Mouse (Mus musculus) bone marrow macrophage, adult 2 months (primary cell): ENCODE data around the gene Lenep. TPM values are rescaled to one million over a fixed set of nuclear protein-coding genes. Genes with fewer than 3 reads are reported as not detected.

ENCODE experiments used
- H3K27ac ChIP-seq: 2 replicates; pipeline ENCODE4 v1.5.1; 2012; ENCODE audit warnings: low read depth, low read length; ENCODE audit not compliant: insufficient read depth
- H3K4me1 ChIP-seq: 2 replicates; pipeline ENCODE4 v1.6.1; 2012; ENCODE audit warnings: low read length; ENCODE audit not compliant: control insufficient read depth, insufficient read depth
- H3K4me3 ChIP-seq: 2 replicates; pipeline ENCODE4 v1.5.1; 2012; ENCODE audit warnings: mild to moderate bottlenecking, low read length, moderate library complexity; ENCODE audit not compliant: insufficient read depth
- CTCF ChIP-seq: IDR thresholded peaks from 2 replicates; pipeline ENCODE4 v1.5.1; 2012; ENCODE audit warnings: low read depth, mild to moderate bottlenecking, low read length, moderate library complexity
- POLR2A ChIP-seq: IDR thresholded peaks from 2 replicates; pipeline ENCODE4 v1.6.1; 2012; ENCODE audit warnings: mild to moderate bottlenecking, low read depth, low read length, borderline replicate concordance
- polyA plus RNA-seq: library from polyadenylated mRNA; stranded (reverse); fragments of >200 nt; gene quantifications from 2 replicates; pipeline ENCODE4 v1.2.4, GENCODE M21; 2012; ENCODE audit not compliant: missing spikeins, insufficient read depth, insufficient read length

Lenep gene
- polyA plus RNA-seq, 1 experiment, result not detected

- Histone ChIP-seq H3K4me1 (peaks cover 41% of the 10 kb centered on the region), H3K4me3 (no peak overlapping the region), H3K27ac (peak overlapping the region; percentile 49)
- no peak for TF ChIP-seq POLR2A
These were observed 17.8 kb upstream of the Lenep start for GRCm38 (mm10) chr3:89420421-89420820.

GRCm38 (mm10) chr3:89419981-89420380 is 17.4 kb upstream of the Lenep start:
- TF ChIP-seq POLR2A (no peak), CTCF (no peak)
- H3K4me1 ChIP-seq, result peaks cover 41% of the 10 kb centered on the region
- H3K27ac ChIP-seq, result peak overlapping the region; percentile 95
- H3K4me3 ChIP-seq, result peak overlapping the region; percentile 90

GRCm38 (mm10) chr3:89419571-89419970 is 17.0 kb upstream of the Lenep start:
- TF ChIP-seq POLR2A (no peak), CTCF (no peak)
- Histone ChIP-seq H3K4me1 (peaks cover 41% of the 10 kb centered on the region), H3K4me3 (peak overlapping the region; percentile 90), H3K27ac (peak overlapping the region; percentile 95)

- peaks cover 41% of the 10 kb centered on the region for H3K4me1 ChIP-seq
- peak overlapping the region; percentile 95 for H3K27ac ChIP-seq
- H3K4me3 ChIP-seq, result peak overlapping the region; percentile 90
- TF ChIP-seq CTCF, result no peak
- TF ChIP-seq POLR2A, result no peak
These were observed 16.3 kb upstream of the Lenep start for GRCm38 (mm10) chr3:89418861-89419250.

- TF ChIP-seq CTCF (no peak), POLR2A (no peak)
- Histone ChIP-seq H3K4me1 (peaks cover 37% of the 10 kb centered on the region), H3K27ac (peak within 1 kb of the TSS; percentile 95), H3K4me3 (peak within 1 kb of the TSS; percentile 90)
These were observed 15.7 kb upstream of the Lenep start, which contains the start of the genes Cks1b and Shc1 for GRCm38 (mm10) chr3:89418170-89418860. Gene Cks1b (minus strand): TSS chr3:89418383. Gene Shc1 (plus strand): TSS chr3:89418443.

- Histone ChIP-seq H3K4me3 (peak overlapping the region; percentile 90), H3K4me1 (peaks cover 32% of the 10 kb centered on the region), H3K27ac (peak overlapping the region; percentile 70)
- TF ChIP-seq CTCF, result no peak
- no peak; the same call in 1 of the 2 replicates for TF ChIP-seq POLR2A
These were observed 15.2 kb upstream of the Lenep start for GRCm38 (mm10) chr3:89417840-89418169.

- H3K4me3 ChIP-seq, result peak overlapping the region; percentile 90
- peak overlapping the region; percentile 36; the same call in 1 of the 2 replicates for H3K27ac ChIP-seq
- H3K4me1 ChIP-seq, result peaks cover 27% of the 10 kb centered on the region
- TF ChIP-seq CTCF (no peak), POLR2A (no peak)
These were observed 14.5 kb upstream of the Lenep start for GRCm38 (mm10) chr3:89417131-89417530.

GRCm38 (mm10) chr3:89416158-89416557 is 13.6 kb upstream of the Lenep start:
- no peak overlapping the region for H3K4me3 ChIP-seq
- H3K4me1 ChIP-seq, result peaks cover 20% of the 10 kb centered on the region
- no peak overlapping the region for H3K27ac ChIP-seq
- TF ChIP-seq POLR2A, result no peak

GRCm38 (mm10) chr3:89411490-89412393 is 9.1 kb upstream of the Lenep start, which contains the start of gene Flad1:
Gene Flad1 (minus strand): TSS chr3:89411870.
- H3K4me3 ChIP-seq, result peak within 1 kb of the TSS; percentile 79
- H3K4me1 ChIP-seq, result peaks cover 11% of the 10 kb centered on the region
- peak within 1 kb of the TSS; percentile 31; the same call in 1 of the 2 replicates for H3K27ac ChIP-seq
- no peak for TF ChIP-seq POLR2A
- no peak for TF ChIP-seq CTCF

GRCm38 (mm10) chr3:89410864-89411263 is 8.3 kb upstream of the Lenep start:
- Histone ChIP-seq H3K27ac (no peak overlapping the region), H3K4me1 (peaks cover 5% of the 10 kb centered on the region), H3K4me3 (peak overlapping the region; percentile 79)
- TF ChIP-seq POLR2A (no peak), CTCF (no peak)
